In genomic region chr16:38755452-38756176, GRCm38 (mm10) we compare ENCODE assay signal across 11 mouse cellular contexts. TPM values are rescaled to one million over a fixed set of nuclear protein-coding genes. Genes with fewer than 3 reads are reported as not detected.
A peak's percentile ranks its signal among the peaks of the same experiment; 100 is the strongest.
DNase-seq lines count a peak whose midpoint lies in the region; ATAC-seq and TF ChIP-seq lines count a peak whose summit lies in the region.
"Had no signal": no experiment of that assay in that cellular context is flagged by ENCODE, and none has a peak within 500 bp of the region (broad histone marks: within the 10 kb centered on the region; RNA-seq: fewer than 3 reads in every experiment).

No protein-coding gene starts in this region.

- H3K27me3 ChIP-seq in kidney, postnatal 0 days (ENCODE audit: insufficient read depth, low read length) = no peaks in the 10 kb centered on the region
- no peaks in the 10 kb centered on the region for H3K27me3 ChIP-seq in embryonic facial prominence, embryonic 12.5 days
- peaks cover 6% of the 10 kb centered on the region; the same call in 1 of the 2 replicates for H3K27me3 ChIP-seq in liver, embryonic 16.5 days (ENCODE audit: control insufficient read depth, insufficient read depth, low read depth, low read length)
- H3K27me3 ChIP-seq: midbrain, embryonic 13.5 days had no signal

- 0 out of 2 replicates have a peak overlapping the region, but pooled peaks have one; percentile 25 for H3K27ac ChIP-seq in kidney, postnatal 0 days
- H3K27ac ChIP-seq in embryonic facial prominence, embryonic 12.5 days = 0 out of 2 replicates have a peak overlapping the region, but pooled peaks have one; percentile 47
- peak overlapping the region; percentile 18; the same call in 1 of the 2 replicates for H3K27ac ChIP-seq in liver, embryonic 16.5 days (ENCODE audit: low read length)
- H3K27ac ChIP-seq: midbrain, embryonic 13.5 days had no signal

- no peak overlapping the region for H3K4me2 ChIP-seq in kidney, postnatal 0 days (ENCODE audit: low read length)
- no peak overlapping the region for H3K4me2 ChIP-seq in embryonic facial prominence, embryonic 12.5 days (replicated peaks)
- no peak overlapping the region; the same call in 1 of the 2 replicates for H3K4me2 ChIP-seq in liver, embryonic 16.5 days (ENCODE audit: low read depth, low read length)
- H3K4me2 ChIP-seq: midbrain, embryonic 13.5 days had no signal

- no peak for TF ChIP-seq CTCF in kidney, postnatal 0 days (IDR thresholded peaks at IDR 0.05; ENCODE audit: low read depth)

- no peak for ATAC-seq in kidney, postnatal 0 days (replicated peaks; ENCODE audit: low FRiP score, low read depth)
- ATAC-seq in embryonic facial prominence, embryonic 12.5 days (ENCODE audit: insufficient number of reproducible peaks, insufficient read depth, low FRiP score, low TSS enrichment) = no peak
- ATAC-seq in liver, embryonic 16.5 days (ENCODE audit: low read depth) = peak; percentile 74
- ATAC-seq: midbrain, embryonic 13.5 days had no signal

- no peak overlapping the region for H3K4me3 ChIP-seq in kidney, postnatal 0 days (replicated peaks; ENCODE audit: low read depth, low read length)
- H3K4me3 ChIP-seq in embryonic facial prominence, embryonic 12.5 days = no peak overlapping the region
- no peak overlapping the region for H3K4me3 ChIP-seq in liver, embryonic 16.5 days (ENCODE audit: low read depth, low read length)
- H3K4me3 ChIP-seq: erythroblast, embryonic 14.5 days; midbrain, embryonic 13.5 days had no signal

- peaks cover 4% of the 10 kb centered on the region for H3K4me1 ChIP-seq in kidney, postnatal 0 days (replicated peaks; ENCODE audit: insufficient read depth, low read length)
- peaks cover 30% of the 10 kb centered on the region for H3K4me1 ChIP-seq in embryonic facial prominence, embryonic 12.5 days
- peaks cover 2% of the 10 kb centered on the region; the same call in 1 of the 2 replicates for H3K4me1 ChIP-seq in liver, embryonic 16.5 days (ENCODE audit: control insufficient read depth, low read depth, low read length)

- DNase-seq in embryo, embryonic 10.5 days (ENCODE audit: low spot score) = peak; percentile 10
- DNase-seq in embryo, embryonic 10 days (ENCODE audit: low spot score) = no peak
- DNase-seq in kidney, postnatal 0 days (ENCODE audit: low spot score) = peak; percentile 42
- no peak for DNase-seq in kidney, postnatal 36 days
- no peak for DNase-seq in adrenal gland, adult 8-10 months
- no peak for DNase-seq in embryo, embryonic 9.5 days (ENCODE audit: extremely low spot score)
- DNase-seq: layer of hippocampus, adult 9-11 months had no signal

- WGBS in kidney, postnatal 0 days = 42% methylated on average over 7 of the region's 7 CpGs
- WGBS in embryonic facial prominence, embryonic 12.5 days = 41% methylated on average over 7 of the region's 7 CpGs
- WGBS in liver, embryonic 16.5 days (ENCODE audit: insufficient replicate concordance) = 19% methylated on average over 7 of the region's 7 CpGs

- H3K36me3 ChIP-seq in kidney, postnatal 0 days (ENCODE audit: insufficient read depth, low read length) = 0 out of 2 replicates have a peak, but pooled peaks cover 4% of the 10 kb centered on the region
- H3K36me3 ChIP-seq in embryonic facial prominence, embryonic 12.5 days = peaks cover 10% of the 10 kb centered on the region
- H3K36me3 ChIP-seq in liver, embryonic 16.5 days (ENCODE audit: control insufficient read depth, insufficient read depth) = no peaks in the 10 kb centered on the region

- no peaks in the 10 kb centered on the region for H3K9me3 ChIP-seq in kidney, postnatal 0 days (replicated peaks; ENCODE audit: low read length)
- no peaks in the 10 kb centered on the region for H3K9me3 ChIP-seq in embryonic facial prominence, embryonic 12.5 days
- H3K9me3 ChIP-seq in liver, embryonic 16.5 days (replicated peaks; ENCODE audit: control insufficient read depth, low read length) = no peaks in the 10 kb centered on the region
- H3K9me3 ChIP-seq: midbrain, embryonic 13.5 days had no signal

- no peak overlapping the region for H3K9ac ChIP-seq in kidney, postnatal 0 days (ENCODE audit: low read depth, low read length)
- no peak overlapping the region for H3K9ac ChIP-seq in embryonic facial prominence, embryonic 12.5 days
- no peak overlapping the region for H3K9ac ChIP-seq in liver, embryonic 16.5 days (ENCODE audit: low read depth, low read length)
- H3K9ac ChIP-seq: midbrain, embryonic 13.5 days had no signal

RNA-seq across cellular contexts. Expression of gene B4galt4, which starts 13.6 kb away (rescaled TPM):
- polyA plus RNA-seq in kidney, postnatal 0 days (2015; fragmentation: Nextera tagmentation; extraction: Ambion mirVana) = 28.8 and 29.9 TPM in 2 replicates
- 30.5 and 32.2 TPM in 2 replicates for polyA plus RNA-seq in embryonic facial prominence, embryonic 12.5 days (2016; fragmentation: Nextera tagmentation; extraction: Ambion mirVana)
- 2.6 and 2.9 TPM in 2 replicates for polyA plus RNA-seq in liver, embryonic 16.5 days (2015; fragmentation: Nextera tagmentation; extraction: Ambion mirVana)
- 10 to 100 TPM in 3 of 4 experiments, 1 to 10 TPM in 1; 8.8 to 15.1 (median 12.5) TPM for total RNA-seq in adrenal gland, adult 8-10 months (2022)
- polyA plus RNA-seq: erythroblast, embryonic 14.5 days had no signal

RNA-seq across cellular contexts. Expression of gene Arhgap31, which starts 42.5 kb away (rescaled TPM):
- 5.4 and 5.9 TPM in 2 replicates for polyA plus RNA-seq in kidney, postnatal 0 days (2015; fragmentation: Nextera tagmentation; extraction: Ambion mirVana)
- polyA plus RNA-seq in embryonic facial prominence, embryonic 12.5 days (2016; fragmentation: Nextera tagmentation; extraction: Ambion mirVana) = 14.3 and 16.5 TPM in 2 replicates
- 1.6 and 1.7 TPM in 2 replicates for polyA plus RNA-seq in liver, embryonic 16.5 days (2015; fragmentation: Nextera tagmentation; extraction: Ambion mirVana)
- 10 to 100 TPM; 16.6 to 30.8 (median 26.7) TPM for total RNA-seq in adrenal gland, adult 8-10 months (2022)

RNA-seq across cellular contexts. Expression of gene Upk1b, which starts 44.5 kb away (rescaled TPM):
- 33.9 and 47.9 TPM in 2 replicates for polyA plus RNA-seq in kidney, postnatal 0 days (2015; fragmentation: Nextera tagmentation; extraction: Ambion mirVana)
- polyA plus RNA-seq in embryonic facial prominence, embryonic 12.5 days (2016; fragmentation: Nextera tagmentation; extraction: Ambion mirVana) = 2.8 and 3.1 TPM in 2 replicates
- polyA plus RNA-seq in liver, embryonic 16.5 days (2015; fragmentation: Nextera tagmentation; extraction: Ambion mirVana) = 1.4 and 1.7 TPM in 2 replicates
- total RNA-seq in adrenal gland, adult 8-10 months (2022) = 1 to 10 TPM in 2 of 4 experiments, under 1 TPM in 2; 0.83 to 2.3 (median 1.4) TPM
- polyA plus RNA-seq: erythroblast, embryonic 14.5 days had no signal

Comparison
In these comparisons a context has a peak if more than half of its experiments do, and no peak if none do; other contexts are left out.
1. DNase-seq: peak in embryo, embryonic 10.5 days (single experiment) and kidney, postnatal 0 days (single experiment); none in embryo, embryonic 10 days (single experiment), kidney, postnatal 36 days (0 of 2), adrenal gland, adult 8-10 months (single experiment) and embryo, embryonic 9.5 days (single experiment).
2. Peak in every context shown above with its lines, with median percentiles within 50 percentile points of each other: H3K27ac ChIP-seq.